Mouse (Mus musculus): ENCODE data around the gene Card11.
A peak's percentile ranks its signal among the peaks of the same experiment; 100 is the strongest.

Card11 gene

DNA sequence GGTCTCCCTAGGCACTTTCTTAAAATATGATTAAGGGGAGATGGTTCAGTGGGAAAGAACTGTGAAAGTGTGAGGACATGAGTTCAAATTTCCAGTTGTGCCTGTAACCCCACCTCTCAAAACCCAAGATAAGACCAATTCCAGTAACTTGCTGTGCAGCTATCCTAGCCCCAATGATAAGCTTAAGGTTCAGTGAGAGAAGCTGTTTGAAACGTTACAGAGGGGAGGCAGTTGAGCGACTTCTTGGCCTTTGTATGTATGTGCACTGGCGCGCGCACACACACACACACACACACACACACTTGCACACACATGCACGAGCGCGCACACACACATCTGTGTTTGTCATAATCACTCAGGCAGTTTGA is 169.3 kb downstream of the Card11 start:
- DNase-seq, result no peak

DNA sequence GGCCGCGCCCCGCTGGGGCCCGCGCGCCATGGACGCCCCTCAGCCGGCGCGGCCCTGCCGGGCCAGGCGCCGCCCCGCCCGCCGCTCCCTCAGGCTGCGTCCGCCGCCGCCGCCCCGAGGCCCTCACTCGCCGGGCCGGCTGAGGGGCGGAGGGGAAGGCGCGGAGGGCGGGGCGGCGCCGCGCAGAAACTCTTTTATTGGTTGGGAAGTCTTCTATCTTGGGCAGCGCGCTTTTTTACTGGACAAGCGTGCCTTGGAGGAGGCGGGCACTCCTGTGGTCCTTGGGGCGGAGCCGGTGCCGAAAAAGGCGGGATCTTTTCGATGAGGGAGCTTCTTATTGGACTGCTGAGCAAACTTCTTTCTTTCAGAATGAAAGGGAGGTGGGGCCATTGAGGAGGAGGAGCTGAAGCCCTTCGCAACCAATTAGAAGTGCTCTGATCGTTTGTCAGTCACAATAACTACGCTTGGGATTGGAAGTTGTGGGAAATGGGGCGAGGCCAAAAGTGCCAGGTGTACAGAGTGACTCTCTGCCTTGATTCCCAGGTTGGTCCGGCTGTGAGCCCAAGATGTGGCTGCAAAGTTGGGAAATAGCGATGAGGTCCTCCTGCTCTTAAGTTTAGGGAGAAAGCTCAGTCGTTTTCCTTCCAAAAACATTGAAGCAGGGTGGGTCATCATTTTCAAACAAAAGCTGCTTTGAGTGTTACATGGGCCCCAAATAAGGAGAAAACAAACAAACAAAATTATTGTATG is 169.9 kb downstream of the Card11 start, which contains the start of gene Gna12:
TSS of gene Gna12 (minus strand) at position 118 of the 750 bp plus-strand sequence.
- DNase-seq, result peak; percentile 95 to 97

DNA sequence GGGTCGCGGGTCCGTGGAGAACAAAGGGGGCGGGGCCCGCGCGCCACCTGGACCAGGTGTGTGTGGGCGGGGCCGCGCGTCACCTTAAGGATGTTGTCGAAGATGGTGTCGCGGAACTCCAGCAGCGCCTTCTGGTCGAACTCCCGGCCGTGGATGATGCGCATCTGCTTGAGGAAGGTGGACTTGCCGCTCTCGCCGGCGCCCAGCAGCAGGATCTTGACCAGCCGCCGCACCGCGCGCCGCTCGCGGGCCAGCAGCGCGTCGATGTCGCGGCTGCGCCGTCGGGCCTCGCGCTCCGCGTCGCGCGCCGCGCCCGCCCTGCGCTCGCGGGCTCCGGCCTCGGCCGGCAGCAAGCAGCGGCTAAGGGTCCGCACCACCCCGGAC is 170.5 kb downstream of the Card11 start:
- peak; percentile 45 to 57 for DNase-seq

DNA sequence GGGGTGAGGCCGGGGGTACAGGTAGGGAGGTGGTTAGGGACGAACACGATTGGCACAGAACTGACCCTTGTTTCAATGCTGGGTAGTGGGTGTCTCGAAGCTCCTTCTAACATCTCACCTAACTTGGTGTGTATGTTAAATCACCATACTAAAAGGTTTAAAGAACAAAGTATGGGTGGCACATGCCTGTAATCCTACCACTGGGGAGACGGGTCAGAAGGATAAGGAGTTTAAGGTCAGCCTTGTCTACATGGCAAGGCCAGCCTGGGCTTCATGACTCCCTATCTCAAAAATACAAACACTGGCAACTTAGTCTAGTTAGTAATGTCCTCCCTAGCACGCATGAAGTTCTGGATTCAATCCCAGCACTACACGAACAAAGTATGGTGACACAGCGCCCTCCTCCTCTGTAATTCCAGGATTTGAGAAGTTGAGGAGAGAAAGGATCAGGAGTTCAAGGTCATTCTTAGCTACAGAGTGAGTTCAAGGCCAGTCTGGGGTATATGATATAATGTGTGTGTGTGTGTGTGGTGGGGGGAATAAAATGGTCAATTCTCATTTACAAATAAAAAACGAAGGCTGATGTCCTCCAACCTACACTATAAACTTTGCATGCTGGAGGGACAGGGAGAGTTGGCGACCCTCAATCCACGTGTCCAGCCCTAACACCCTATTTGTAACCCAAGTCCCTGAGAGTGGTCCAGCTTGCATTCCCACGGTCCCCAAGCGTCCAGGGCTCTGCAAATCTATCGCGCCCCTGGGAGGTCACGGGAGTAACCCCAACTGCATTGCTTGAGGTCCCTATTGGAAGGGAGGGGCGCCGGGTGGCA is 171.1 kb downstream of the Card11 start:
- DNase-seq, result no peak

DNA sequence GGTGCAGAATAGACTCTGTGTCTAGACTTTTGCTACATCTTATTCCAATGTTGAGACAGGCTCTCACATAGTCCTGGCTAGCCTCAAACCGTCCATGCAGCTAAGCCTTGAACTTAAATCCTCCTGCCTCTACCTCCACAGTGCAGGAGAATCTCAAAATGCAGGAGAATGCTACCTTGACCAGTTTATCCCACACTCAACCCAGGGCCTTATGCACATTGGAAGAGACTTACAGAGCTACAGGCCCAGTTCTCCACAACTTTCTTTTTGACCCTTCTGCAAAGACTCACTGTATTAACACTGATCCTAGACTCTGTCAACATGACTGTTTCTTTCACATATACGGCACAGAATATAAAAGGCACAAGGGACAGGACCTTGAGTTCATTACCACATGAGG is 172.0 kb downstream of the Card11 start:
- no peak for DNase-seq

DNA sequence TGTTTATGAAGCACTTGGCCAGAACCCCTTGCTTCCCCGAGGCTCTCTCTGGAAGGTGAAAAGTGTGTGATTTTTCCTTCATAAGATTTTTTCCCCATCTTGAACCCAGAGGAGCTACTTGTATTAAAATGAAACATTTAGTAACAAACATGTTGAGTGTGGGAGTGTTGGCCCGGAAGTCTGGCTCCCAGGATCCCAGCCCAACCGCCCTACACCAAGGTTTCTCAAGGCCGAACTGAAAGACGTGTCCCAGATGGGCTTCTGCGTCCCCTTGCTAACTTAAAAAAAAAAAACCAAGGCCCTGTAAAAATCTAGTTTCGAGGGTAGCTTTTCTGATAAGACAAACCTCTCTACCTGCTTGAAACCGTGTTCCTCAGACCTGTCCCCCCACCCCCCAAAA is 172.5 kb downstream of the Card11 start:
- no peak for DNase-seq

DNA sequence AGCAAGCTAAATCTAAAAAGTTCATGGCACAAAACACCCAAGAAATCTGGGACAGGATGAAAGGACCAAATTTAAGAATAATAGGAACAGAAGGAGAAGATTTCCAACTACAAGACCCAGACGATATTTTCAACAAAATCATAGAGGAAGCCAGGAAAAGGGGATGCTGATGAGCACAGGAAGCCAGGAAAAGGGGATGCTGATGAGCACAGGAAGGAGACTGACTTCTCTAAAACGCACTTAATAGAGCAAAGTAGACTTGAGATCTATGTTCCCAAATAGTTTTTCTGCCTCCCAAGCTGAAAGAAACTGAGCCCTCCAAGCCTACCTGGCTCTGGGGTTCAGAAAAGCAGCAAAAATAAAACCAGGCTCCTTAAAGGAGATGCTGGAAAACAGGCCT is 173.0 kb downstream of the Card11 start:
- no peak for DNase-seq

DNA sequence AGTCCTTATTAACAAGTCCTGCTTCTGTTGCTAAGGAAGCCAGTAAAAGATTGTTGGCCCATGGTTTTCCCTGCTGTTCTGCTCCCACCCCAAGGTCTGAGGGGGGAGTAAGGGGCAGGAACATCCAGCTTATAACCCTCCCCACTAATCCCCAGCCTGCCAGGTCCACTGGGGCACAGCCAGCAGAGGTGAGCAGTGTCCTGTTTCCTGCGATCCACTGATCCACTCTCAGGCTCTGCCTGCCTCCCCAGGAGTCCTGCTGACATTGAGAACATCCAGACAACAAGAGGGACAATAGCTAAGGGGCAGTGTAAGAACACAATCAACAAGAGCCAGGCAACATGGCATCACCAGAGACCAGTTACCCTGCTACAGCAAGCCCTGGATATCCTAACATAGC is 173.6 kb downstream of the Card11 start:
- DNase-seq, result no peak

DNA sequence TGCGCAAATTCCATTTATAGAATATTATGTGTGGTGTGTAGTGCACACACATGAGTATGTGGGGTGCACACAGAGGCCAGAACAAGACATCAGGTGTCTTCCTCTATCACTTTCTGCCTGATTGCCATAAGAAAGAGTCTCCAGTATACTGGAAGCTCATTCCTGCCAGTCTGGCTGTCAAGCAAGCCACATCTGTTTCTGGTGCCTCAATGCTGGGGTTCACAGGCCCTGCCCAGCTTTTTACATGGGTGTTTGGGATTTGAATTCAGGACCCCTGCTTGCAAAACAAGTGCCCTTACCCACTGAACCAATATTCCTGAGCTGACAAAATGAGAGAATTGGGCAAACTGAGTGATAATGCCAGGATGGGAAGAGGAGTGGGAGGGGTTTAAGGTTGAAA is 174.3 kb downstream of the Card11 start:
- no peak for DNase-seq

DNA sequence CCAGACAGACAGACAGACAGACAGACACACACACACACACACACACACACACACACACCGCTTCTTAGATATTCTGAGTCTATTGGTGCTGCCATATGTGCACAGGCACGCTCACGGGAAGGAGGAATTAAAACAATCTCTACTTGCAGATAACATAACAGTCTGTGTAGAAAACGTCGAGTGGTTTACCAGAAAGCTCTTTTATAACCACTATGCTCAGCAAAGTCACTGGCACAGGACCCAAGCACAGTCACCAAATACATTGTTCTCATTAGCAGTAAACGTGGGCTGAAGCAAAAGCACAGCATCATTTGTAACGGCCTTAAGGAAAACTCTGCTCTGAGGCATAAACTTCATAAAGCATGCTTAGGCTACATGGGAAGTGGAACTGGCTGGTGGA is 176.3 kb downstream of the Card11 start:
- no peak for DNase-seq

DNA sequence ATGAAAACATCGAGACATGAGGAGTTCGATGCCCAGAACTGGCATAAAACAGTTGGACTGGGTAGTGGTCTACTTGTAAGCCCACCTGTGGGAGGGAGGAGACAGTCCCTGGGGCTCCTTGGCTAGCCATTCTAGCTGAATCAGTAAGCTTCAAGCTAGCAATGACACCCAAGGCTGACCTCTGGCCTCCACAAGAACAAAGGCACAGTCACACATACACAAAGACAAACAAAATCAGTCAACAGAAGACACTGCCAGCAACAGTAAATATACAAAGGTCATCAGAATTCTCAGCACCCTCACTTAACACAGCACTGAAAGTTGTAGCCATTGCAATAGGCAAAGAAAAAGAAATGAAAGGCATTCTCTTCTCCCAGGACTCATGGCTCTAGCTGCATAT is 177.0 kb downstream of the Card11 start:
- DNase-seq, result no peak
